Mouse (Mus musculus) duodenum, adult 2 months (tissue): Measurements from ENCODE around the gene Hbb-y. TPM values are rescaled to one million over a fixed set of nuclear protein-coding genes. Genes with fewer than 3 reads are reported as not detected.

Source experiments
- polyA plus RNA-seq: library from polyadenylated mRNA; depleted of rRNA; stranded (reverse); fragments of >200 nt; gene quantifications from 2 replicates; pipeline ENCODE4 v1.2.3, GENCODE M21; 2012; ENCODE audit warnings: low replicate concordance; rRNA removed

Hbb-y gene
- not detected in 2 replicates for polyA plus RNA-seq

GRCm38 (mm10) chr7:103853090-103853489, at the start of gene Hbb-y:
Hbb-y (minus strand) TSS chr7:103853216.

GRCm38 (mm10) chr7:103894385-103894784, 41.4 kb upstream of the Hbb-y start, which contains the start of gene Olfr64:
Olfr64 (minus strand) TSS chr7:103894485.

DNA sequence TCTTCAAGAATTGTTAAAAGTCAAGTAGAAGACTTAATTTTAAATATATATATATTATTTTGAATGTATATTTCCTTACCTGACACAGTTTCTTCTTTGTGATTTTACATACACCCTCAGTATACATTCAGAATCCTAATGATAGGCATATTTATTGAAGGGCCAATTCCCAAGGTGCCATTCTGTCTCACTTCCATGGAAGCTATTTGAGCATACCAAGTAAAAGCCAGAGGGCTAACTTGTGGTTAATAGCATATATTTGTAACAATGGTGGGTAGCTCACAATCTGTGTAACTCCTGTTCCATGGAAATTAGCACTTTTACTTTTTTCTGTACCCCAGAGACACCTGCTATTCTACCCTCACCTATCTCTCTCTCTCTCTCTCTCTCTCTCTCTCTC, 33.1 kb upstream of the Hbb-y start, which contains the start of gene Olfr66:
TSS of gene Olfr66 (minus strand) at position 101 of the 400 bp plus-strand sequence.

DNA sequence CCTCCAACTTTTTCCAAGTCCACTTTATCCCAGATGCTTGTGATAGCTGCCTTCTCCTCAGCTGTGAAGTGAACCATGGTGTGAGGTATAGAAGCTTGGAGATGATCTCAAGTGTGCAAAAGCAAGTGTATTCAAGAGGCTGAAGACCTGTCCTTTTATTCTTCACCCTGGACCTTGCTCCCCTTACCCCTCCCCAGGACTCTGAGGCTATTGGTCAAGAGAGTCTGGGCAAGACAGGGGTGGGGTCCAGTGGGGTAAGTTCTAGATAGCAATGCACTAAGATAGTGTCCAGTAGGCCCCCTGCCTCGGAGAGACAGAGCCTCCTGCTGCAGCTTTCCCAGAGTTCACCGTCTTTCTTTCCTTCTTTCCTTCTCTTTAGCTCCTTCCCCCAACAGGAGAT, 10.0 kb downstream of the Hbb-y start, which contains the start of gene Hbb-bh1:
TSS of gene Hbb-bh1 (minus strand) at position 131 of the 400 bp plus-strand sequence.

GRCm38 (mm10) chr7:103840268-103840667, 12.7 kb downstream of the Hbb-y start, which contains the start of gene Hbb-bh2:
Hbb-bh2 (minus strand) TSS chr7:103840520.

DNA sequence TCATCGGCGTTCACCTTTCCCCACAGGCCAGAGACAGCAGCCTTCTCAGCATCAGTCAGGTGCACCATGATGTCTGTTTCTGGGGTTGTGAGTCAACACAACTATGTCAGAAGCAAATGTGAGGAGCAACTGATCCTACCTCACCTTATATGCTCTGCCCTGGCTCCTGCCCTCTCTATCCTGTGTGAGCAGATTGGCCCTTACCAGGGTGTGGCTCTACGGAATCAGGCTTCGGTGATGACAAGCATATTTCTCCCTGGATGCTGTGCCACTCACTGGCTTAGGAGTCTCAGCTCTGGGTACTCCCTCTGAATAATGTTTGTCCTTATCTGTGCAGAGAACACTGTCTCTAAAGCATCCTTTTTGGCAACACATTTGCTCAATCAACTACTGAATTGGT, 25.2 kb downstream of the Hbb-y start, which contains the start of gene Hbb-bs:
TSS of gene Hbb-bs (minus strand) at position 289 of the 400 bp plus-strand sequence.

GRCm38 (mm10) chr7:103813766-103814165, 39.2 kb downstream of the Hbb-y start, which contains the start of gene Hbb-bt:
Hbb-bt (minus strand) TSS chr7:103813996.

Other genes with a start within 250 kb of the Hbb-y start
- gene Olfr620, start 240.7 kb downstream of the Hbb-y start, polyA plus RNA-seq = not detected in 2 replicates
- not detected in 2 replicates for gene Olfr622, start 210.5 kb downstream of the Hbb-y start, polyA plus RNA-seq
- gene Olfr623, start 189.5 kb downstream of the Hbb-y start, polyA plus RNA-seq = not detected in 2 replicates
- gene Olfr624, start 182.0 kb downstream of the Hbb-y start, polyA plus RNA-seq = not detected in 2 replicates
- gene Olfr625-ps1, start 170.5 kb downstream of the Hbb-y start, polyA plus RNA-seq = not detected in 2 replicates
- not detected in 2 replicates for gene Olfr243, start 138.5 kb downstream of the Hbb-y start, polyA plus RNA-seq
- not detected in 2 replicates for gene Olfr628, start 122.8 kb downstream of the Hbb-y start, polyA plus RNA-seq
- not detected in 2 replicates for gene Olfr629, start 108.3 kb downstream of the Hbb-y start, polyA plus RNA-seq
- gene Olfr630, start 95.9 kb downstream of the Hbb-y start, polyA plus RNA-seq = not detected in 2 replicates
- not detected in 2 replicates for gene Olfr69, start 81.6 kb downstream of the Hbb-y start, polyA plus RNA-seq
- not detected in 2 replicates for gene Olfr68, start 73.5 kb downstream of the Hbb-y start, polyA plus RNA-seq
- not detected in 2 replicates for gene Olfr67, start 61.4 kb downstream of the Hbb-y start, polyA plus RNA-seq
- 34.6 and 126 TPM in 2 replicates for gene Hbb-bt, start 39.2 kb downstream of the Hbb-y start, polyA plus RNA-seq
- 335 and 1,183 TPM in 2 replicates for gene Hbb-bs, start 25.1 kb downstream of the Hbb-y start, polyA plus RNA-seq
- gene Hbb-bh2, start 12.7 kb downstream of the Hbb-y start, polyA plus RNA-seq = not detected in 2 replicates
- not detected in 2 replicates for gene Hbb-bh1, start 10.1 kb downstream of the Hbb-y start, polyA plus RNA-seq
- not detected in 2 replicates for gene Olfr66, start 33.0 kb upstream of the Hbb-y start, polyA plus RNA-seq
- not detected in 2 replicates for gene Olfr64, start 41.3 kb upstream of the Hbb-y start, polyA plus RNA-seq
- gene Olfr65, start 50.3 kb upstream of the Hbb-y start, polyA plus RNA-seq = not detected in 2 replicates
- gene Olfr631, start 75.6 kb upstream of the Hbb-y start, polyA plus RNA-seq = not detected in 2 replicates
- 0.20 TPM in 1 of 2 replicates, not detected in the other for gene Olfr632, start 81.1 kb upstream of the Hbb-y start, polyA plus RNA-seq
- gene Olfr633, start 91.2 kb upstream of the Hbb-y start, polyA plus RNA-seq = not detected in 2 replicates
- not detected in 2 replicates for gene Olfr635, start 117.9 kb upstream of the Hbb-y start, polyA plus RNA-seq
- gene Olfr638, start 145.5 kb upstream of the Hbb-y start, polyA plus RNA-seq = not detected in 2 replicates
- not detected in 2 replicates for gene Olfr639, start 164.1 kb upstream of the Hbb-y start, polyA plus RNA-seq
- gene Olfr640, start 172.4 kb upstream of the Hbb-y start, polyA plus RNA-seq = not detected in 2 replicates
- not detected in 2 replicates for gene Olfr641, start 182.2 kb upstream of the Hbb-y start, polyA plus RNA-seq
- not detected in 2 replicates for gene Olfr642, start 199.4 kb upstream of the Hbb-y start, polyA plus RNA-seq
- not detected in 2 replicates for gene 4930516K23Rik, start 208.2 kb upstream of the Hbb-y start, polyA plus RNA-seq
- not detected in 2 replicates for gene Olfr644, start 218.7 kb upstream of the Hbb-y start, polyA plus RNA-seq
- not detected in 2 replicates for gene Olfr645, start 232.2 kb upstream of the Hbb-y start, polyA plus RNA-seq